Mouse (Mus musculus) testis, adult 2 months (tissue): Measurements from ENCODE around the gene Kif22.

Source experiments
- CTCF ChIP-seq: fragments of 200-500 bp; IDR thresholded peaks from 2 replicates; pipeline ENCODE4 v1.5.1; 2012; ENCODE audit warnings: low read depth, mild to moderate bottlenecking, inconsistent platforms, low read length, moderate library complexity; ENCODE audit not compliant: control insufficient read depth, insufficient read depth, insufficient replicate concordance
- POLR2A ChIP-seq: fragments of 200-500 bp; IDR thresholded peaks from 2 replicates; pipeline ENCODE4 v1.6.1; 2012; ENCODE audit warnings: low read depth, mild to moderate bottlenecking, inconsistent platforms, low read length, moderate library complexity; ENCODE audit not compliant: control insufficient read depth

- no peak for TF ChIP-seq CTCF
- TF ChIP-seq POLR2A: no peak
Measured at GRCm38 (mm10) chr7:126978841-126979240, 63.4 kb downstream of the Kif22 start.
